Mouse (Mus musculus) MN1 (cell line): ENCODE measurements around the gene Krtap26-1.

Experiments used
- DNase-seq: peaks from one replicate; pipeline ENCODE4 v3.0.0-alpha.2; 2016; ENCODE audit warnings: low spot score

Gene Krtap26-1

GRCm38 (mm10) chr16:88647358-88647846, at the start of gene Krtap26-1:
Gene Krtap26-1 (minus strand): TSS chr16:88647796.
- DNase-seq = no peak

GRCm38 (mm10) chr16:88696256-88696655, 48.7 kb upstream of the Krtap26-1 start:
- DNase-seq = no peak

DNA sequence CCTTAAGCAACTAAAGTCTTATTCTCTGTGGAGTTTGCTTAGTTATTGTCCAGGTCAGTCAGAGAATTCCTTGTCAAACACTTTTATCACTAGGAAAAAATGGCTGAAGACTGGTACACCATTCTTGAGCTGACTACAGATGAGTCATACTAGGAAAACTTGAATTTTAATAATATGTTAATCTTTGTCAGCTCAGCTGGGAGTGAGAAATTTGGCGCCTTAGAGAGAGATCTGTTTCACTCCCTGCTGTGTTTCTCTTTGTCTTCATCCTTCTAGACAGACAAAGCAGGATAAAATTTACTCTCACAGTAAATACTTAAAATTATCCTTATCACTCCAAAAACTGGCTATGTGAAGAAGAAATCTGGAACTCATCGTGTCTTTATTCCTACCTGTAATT, 33.7 kb upstream of the Krtap26-1 start:
- DNase-seq = no peak

DNA sequence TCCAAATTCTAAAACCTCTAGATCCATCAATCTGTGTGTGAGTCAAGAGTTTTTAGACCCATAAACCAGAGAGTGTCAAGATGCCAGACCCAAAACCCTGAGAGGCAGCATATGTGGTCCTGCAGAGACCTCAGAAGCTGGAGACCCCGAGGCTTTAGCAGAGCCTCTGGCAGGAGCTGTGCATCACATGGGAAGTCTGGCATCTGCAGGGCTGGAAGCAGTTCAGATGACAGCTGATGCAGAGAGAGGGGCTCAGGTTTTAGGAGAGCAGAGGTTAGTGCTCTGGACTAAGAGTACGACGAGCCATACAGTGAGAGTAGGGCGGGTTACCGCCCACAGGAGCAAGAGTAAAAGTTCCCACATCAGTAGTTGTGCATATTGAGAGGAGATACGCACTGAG, 31.5 kb upstream of the Krtap26-1 start:
- DNase-seq = no peak

GRCm38 (mm10) chr16:88671571-88671970, 24.0 kb upstream of the Krtap26-1 start, which contains the start of gene Krtap27-1:
Gene Krtap27-1 (minus strand): TSS chr16:88671671.
- no peak for DNase-seq

DNA sequence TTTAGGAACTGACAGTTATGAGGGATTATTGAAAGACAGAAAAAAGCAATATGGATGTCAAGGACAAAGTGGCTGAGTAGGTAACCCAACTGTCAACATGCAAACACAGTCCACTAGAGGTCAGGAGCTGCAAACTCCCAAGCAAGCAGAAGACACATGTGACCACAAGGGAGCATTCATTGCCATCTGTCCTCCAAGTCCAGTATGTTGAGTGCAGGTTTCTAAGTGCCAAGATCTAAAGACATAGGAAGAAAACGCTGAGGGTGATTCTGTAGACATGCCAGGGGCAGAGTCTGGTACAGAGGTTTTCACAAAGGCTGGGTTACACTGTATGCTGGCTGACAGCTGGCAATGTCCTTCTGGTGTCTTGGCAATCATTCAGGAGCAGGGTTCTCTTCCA, 9.8 kb upstream of the Krtap26-1 start:
- DNase-seq = no peak

DNA sequence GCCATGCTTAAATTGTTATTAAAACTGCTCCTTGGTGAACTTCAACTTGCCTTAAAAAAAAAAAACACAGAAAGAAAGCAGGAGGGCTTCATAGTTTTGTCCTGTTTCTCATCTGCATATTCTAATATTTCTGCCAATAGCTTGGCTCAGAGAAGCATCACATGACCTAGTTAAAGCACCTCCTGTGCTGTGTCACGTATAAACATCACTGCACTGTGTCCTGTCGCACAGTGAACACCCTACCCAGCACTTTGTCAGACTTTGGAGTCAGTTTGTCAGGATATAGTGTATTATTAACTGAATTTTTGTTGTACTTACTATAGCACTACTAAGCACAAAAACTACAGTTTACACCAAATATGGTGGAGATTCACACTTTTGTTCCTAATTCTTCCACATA, 4.4 kb upstream of the Krtap26-1 start:
- no peak for DNase-seq

GRCm38 (mm10) chr16:88651082-88651481, 3.5 kb upstream of the Krtap26-1 start:
- no peak for DNase-seq

GRCm38 (mm10) chr16:88646366-88647111, 1.1 kb downstream of the Krtap26-1 start:
- no peak for DNase-seq

- no peak for DNase-seq
Measured at GRCm38 (mm10) chr16:88640053-88640452, 7.5 kb downstream of the Krtap26-1 start.

GRCm38 (mm10) chr16:88635142-88635541, 12.5 kb downstream of the Krtap26-1 start:
- no peak for DNase-seq

DNA sequence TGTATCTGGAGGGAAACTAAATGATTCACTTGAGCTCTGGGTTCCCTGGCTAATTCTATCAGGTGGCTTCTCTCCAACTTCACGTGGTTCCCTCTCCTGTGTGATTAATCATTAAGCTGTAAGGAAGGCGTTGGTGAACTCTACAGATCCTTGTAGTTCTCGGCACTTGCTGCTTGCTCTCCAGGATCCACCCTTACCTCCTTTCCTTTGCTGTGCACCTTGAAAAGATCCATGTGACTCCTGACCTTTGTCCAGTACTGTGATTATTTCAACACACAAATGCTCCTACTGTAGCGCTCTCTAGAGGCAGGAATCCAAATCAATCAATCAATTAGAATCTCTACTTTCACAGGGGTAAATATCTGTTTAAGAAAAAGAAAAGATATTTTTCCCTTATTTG, 16.1 kb downstream of the Krtap26-1 start:
- no peak for DNase-seq

DNA sequence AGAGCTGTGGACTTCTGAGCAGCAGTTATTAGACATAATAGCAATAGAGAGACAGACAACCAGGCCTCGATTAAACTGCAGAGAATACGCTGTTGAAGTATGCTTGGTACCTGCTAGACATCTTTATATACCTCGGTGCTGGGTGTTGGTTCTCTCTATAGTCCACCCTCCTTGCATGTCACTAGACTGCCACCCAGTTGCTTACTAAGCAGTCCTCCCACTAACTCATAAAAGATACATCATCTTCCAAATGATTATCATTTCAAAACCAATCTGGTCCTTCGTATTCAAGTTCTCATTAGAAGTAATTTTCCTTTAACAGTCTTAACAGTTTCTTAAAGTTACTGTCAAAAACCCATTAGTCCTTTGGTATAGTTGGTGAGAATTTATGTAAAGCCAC, 20.0 kb downstream of the Krtap26-1 start, which contains the start of gene 2310079G19Rik:
2310079G19Rik (minus strand) TSS at position 101 of the 400 bp plus-strand sequence.
- DNase-seq = no peak

- no peak for DNase-seq
Measured at GRCm38 (mm10) chr16:88612712-88613111, 34.9 kb downstream of the Krtap26-1 start.

DNA sequence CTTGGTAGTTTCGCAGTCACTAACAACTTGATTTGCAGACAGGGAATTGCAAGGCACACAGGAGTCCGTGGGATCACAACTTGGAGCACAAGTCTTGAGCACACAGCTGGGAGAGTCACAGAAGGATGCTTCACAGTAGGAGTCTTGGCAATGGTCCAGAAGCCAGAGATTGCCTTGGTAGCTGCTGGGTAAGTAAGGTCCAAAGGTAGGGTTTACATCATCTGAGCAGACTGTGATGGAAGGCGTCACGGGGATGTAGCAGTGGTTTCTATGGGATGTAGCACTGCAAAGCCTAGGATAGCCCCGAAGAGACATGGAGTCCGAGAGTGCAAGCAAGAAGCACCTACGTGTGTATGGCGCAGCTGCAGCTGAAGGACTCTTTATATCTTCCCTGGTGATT, 35.7 kb downstream of the Krtap26-1 start, which contains the start of gene Krtap24-1:
Krtap24-1 (minus strand) TSS at position 358 of the 400 bp plus-strand sequence.
- no peak for DNase-seq

- DNase-seq = no peak
Measured at GRCm38 (mm10) chr16:88604570-88604969, 43.0 kb downstream of the Krtap26-1 start.

DNA sequence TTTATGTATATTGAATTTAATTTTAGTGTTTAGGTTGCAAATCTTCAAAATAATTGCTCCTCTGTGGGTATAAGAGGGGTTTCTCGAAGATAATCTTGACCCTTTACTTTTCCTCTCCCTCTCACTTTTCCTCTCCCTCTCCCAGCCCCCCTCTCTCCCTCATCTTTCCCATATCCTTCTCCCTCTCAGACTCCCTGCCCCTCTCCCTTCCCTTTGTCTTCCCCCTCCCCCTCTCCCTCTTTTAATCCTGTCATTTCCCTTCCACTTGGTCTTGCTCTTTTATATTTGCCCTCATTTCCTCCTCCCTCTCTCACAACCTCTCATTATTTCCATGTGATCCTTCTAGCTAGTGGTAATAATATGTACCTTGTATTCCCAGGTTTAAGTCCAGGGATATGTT, 45.1 kb downstream of the Krtap26-1 start:
- no peak for DNase-seq

DNA sequence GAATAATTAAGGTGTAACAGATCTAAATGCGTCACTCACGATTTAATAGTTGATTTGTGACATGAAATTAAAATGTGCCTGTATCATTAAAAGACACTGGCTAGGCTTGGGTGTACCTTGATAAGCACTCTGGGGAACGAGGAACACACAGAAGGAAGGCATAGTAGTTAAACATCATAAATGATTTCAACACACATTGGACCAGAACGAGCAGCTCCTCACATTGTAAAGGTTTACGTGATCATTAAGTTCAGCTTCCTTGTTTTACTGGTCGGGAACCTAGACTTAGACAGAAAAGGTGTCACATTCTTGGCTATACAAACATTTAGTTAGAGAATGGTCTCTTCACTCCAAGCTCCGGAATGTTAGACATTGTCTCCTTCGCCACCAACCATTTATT, 47.3 kb downstream of the Krtap26-1 start:
- DNase-seq = no peak

DNA sequence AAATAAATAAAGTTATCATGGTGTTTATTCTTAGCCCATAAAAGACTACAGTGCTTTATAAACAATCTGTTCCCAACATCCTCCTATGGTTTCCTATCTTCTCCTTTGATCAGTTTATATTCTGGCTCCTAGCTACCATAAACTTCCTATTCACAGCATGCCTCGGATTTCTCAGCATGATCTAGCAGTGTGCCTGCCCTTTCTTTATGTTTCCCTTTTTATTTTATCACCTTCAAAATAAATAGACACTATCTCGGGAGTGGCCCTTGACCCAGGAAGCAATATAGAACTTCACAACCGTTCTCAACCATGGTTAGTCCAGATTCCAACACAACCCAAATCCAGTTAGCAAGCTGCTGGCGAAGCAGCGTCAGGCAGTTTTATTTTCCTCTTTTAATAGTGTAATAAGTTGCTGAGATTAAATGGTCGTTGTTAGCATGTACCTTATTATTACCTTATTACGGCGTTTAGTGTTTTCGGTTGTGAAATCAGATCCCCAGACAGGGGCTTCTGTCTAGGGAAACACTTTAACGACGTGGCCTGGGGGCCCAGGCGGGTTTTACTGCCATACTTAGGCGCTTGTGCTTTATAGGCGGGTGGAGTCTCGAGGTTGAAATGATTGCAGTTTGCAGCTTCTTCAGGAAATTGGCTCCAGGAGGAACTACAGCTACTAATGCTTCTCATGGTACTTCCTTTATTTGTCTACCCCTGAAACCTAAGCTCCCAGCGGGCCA, 47.9 kb downstream of the Krtap26-1 start:
- DNase-seq = no peak
